Mouse (Mus musculus): Measurements from ENCODE around the gene Arpc5l. TPM values are rescaled to one million over a fixed set of nuclear protein-coding genes. Genes with fewer than 3 reads are reported as not detected.

Arpc5l gene
- polyA plus RNA-seq (2012; rRNA removed) = 22.8 and 23.5 TPM in 2 replicates

DNA sequence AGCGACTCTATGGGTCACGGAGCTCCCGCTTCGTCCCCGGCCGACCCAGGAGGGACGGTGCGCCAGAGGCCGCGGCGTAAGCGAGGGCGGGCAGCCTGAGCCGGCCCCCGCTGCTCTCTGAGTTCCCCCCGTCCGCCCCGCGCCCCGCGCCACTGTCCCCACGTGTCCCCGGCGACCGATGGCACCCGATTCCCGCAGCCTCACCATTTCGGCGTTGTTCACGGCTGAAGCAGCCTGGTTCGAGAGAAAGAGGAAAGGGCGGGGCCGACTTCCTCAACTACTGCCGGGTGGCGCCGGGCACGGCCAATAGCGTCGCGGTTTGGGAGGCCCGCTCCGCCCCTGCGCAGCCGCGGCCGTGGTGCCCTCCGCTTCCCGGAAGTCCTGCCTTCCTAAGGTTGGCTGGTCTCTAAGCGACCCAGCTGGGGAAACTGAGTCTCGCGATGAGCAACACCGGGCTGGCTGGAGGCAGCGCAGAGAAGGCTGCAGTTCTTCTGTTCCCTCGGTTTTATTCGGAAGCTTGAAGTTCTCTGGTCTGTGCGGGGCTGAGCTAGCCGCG is at the start of gene Arpc5l:
Gene Arpc5l, plus strand, starts transcription at position 469 of the 556 bp plus-strand sequence.
- 0% methylated on average over 58 of the region's 58 CpGs for WGBS
- peak within 1 kb of the TSS; percentile 69 for H3K27ac ChIP-seq (ENCODE audit: insufficient read depth, low read depth, low read length)
- H3K27me3 ChIP-seq (ENCODE audit: control insufficient read depth, insufficient read depth, low read length) = no peaks in the 10 kb centered on the region
- TF ChIP-seq POLR2A (IDR thresholded peaks at IDR 0.05; ENCODE audit: low read depth, low read length) (peak; percentile 53; the same call in 1 of the 2 replicates), CTCF (IDR thresholded peaks at IDR 0.05; ENCODE audit: extremely low read depth, insufficient read length, insufficient replicate concordance, low read depth, low read length) (no peak)
- H3K4me3 ChIP-seq (ENCODE audit: low read depth, low read length) = peak within 1 kb of the TSS; percentile 98
- peaks cover 16% of the 10 kb centered on the region for H3K4me1 ChIP-seq (ENCODE audit: control insufficient read depth, insufficient read depth, insufficient read length, low read length)
- H3K36me3 ChIP-seq (ENCODE audit: control insufficient read depth, insufficient read depth, low read length) = peaks cover 27% of the 10 kb centered on the region

DNA sequence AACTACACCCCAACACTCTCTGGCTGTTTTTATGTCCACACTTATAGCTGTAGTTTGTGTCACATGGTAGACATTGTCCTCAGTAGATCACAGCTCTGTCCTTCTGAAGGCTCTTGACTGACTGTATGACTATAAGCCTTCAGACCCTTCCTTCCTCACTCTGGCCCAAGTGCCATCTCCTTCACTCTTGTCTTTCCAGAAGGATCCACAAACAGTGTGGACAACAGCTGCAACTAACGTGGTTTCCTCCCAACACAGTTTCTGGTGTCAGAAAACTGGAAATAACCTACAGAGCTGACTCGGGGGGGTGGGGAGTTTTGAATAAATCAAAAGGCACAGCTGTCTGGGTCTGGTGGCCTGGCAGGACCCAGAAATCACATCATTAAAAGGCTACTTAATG is 49.1 kb upstream of the Arpc5l start:
- no peak overlapping the region for H3K4me3 ChIP-seq (ENCODE audit: low read depth, low read length)
- H3K27me3 ChIP-seq (ENCODE audit: control insufficient read depth, insufficient read depth, low read length) = no peaks in the 10 kb centered on the region
- no peaks in the 10 kb centered on the region; the same call in 1 of the 2 replicates for H3K4me1 ChIP-seq (ENCODE audit: control insufficient read depth, insufficient read depth, insufficient read length, low read length)
- no peak overlapping the region for H3K27ac ChIP-seq (ENCODE audit: insufficient read depth, low read depth, low read length)
- WGBS = 73% methylated on average over 2 of the region's 2 CpGs
- no peak for TF ChIP-seq POLR2A (IDR thresholded peaks at IDR 0.05; ENCODE audit: low read depth, low read length)
- TF ChIP-seq CTCF (IDR thresholded peaks at IDR 0.05; ENCODE audit: extremely low read depth, insufficient read length, insufficient replicate concordance, low read depth, low read length) = no peak
- no peaks in the 10 kb centered on the region for H3K36me3 ChIP-seq (ENCODE audit: control insufficient read depth, insufficient read depth, low read length)

GRCm38 (mm10) chr2:38957671-38958223 is 47.4 kb upstream of the Arpc5l start:
- Histone ChIP-seq H3K36me3 (ENCODE audit: control insufficient read depth, insufficient read depth, low read length) (no peaks in the 10 kb centered on the region), H3K27ac (ENCODE audit: insufficient read depth, low read depth, low read length) (no peak overlapping the region), H3K4me3 (ENCODE audit: low read depth, low read length) (no peak overlapping the region), H3K4me1 (ENCODE audit: control insufficient read depth, insufficient read depth, insufficient read length, low read length) (no peaks in the 10 kb centered on the region), H3K27me3 (ENCODE audit: control insufficient read depth, insufficient read depth, low read length) (no peaks in the 10 kb centered on the region)
- WGBS = 84% methylated on average over 5 of the region's 5 CpGs
- TF ChIP-seq CTCF (IDR thresholded peaks at IDR 0.05; ENCODE audit: extremely low read depth, insufficient read length, insufficient replicate concordance, low read depth, low read length) = no peak

DNA sequence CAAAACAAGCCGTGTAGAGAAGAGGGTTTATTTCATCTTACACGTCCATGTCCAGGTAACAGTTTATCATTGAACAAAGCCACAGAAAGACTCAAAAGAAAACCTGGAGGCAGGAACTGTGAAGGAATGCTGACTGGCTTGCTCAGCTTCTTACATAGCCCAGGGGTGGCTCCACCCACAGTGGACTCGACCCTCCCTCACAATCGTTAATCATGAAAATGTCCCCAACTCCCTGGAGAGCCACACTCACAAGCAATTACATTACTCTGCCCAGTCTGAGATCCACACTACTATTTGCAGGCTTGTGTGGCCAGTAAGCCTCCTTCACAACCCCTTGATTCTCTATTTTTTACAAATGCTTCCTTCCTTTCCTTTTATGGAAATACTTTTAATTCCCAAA is 41.0 kb upstream of the Arpc5l start:
- Histone ChIP-seq H3K36me3 (ENCODE audit: control insufficient read depth, insufficient read depth, low read length) (no peaks in the 10 kb centered on the region), H3K4me1 (ENCODE audit: control insufficient read depth, insufficient read depth, insufficient read length, low read length) (no peaks in the 10 kb centered on the region), H3K4me3 (ENCODE audit: low read depth, low read length) (no peak overlapping the region), H3K27ac (ENCODE audit: insufficient read depth, low read depth, low read length) (no peak overlapping the region), H3K27me3 (ENCODE audit: control insufficient read depth, insufficient read depth, low read length) (no peaks in the 10 kb centered on the region)
- TF ChIP-seq POLR2A (IDR thresholded peaks at IDR 0.05; ENCODE audit: low read depth, low read length) (no peak), CTCF (IDR thresholded peaks at IDR 0.05; ENCODE audit: extremely low read depth, insufficient read length, insufficient replicate concordance, low read depth, low read length) (no peak)
- 42% methylated on average over 4 of the region's 4 CpGs for WGBS

DNA sequence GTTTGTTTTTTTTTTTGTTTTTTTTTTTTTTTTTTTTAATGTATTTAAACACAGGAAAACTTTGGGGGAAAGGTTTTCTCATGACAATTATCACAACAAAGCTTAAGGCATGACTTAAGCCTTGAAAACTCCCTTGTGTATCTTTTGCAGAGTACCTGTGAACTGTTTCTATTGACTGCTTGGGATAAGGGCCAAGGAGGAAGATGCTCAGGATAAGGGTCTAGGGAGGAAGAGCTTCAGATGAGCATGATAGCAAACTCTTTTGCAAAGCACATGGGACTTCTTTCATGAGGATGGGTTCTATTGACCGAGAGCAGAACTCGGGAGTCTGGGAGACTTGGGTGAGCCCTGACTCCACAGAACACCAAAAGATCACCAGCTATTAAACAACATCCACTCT is 35.5 kb upstream of the Arpc5l start:
- Histone ChIP-seq H3K4me3 (ENCODE audit: low read depth, low read length) (no peak overlapping the region), H3K4me1 (ENCODE audit: control insufficient read depth, insufficient read depth, insufficient read length, low read length) (peaks cover 3% of the 10 kb centered on the region; the same call in 1 of the 2 replicates), H3K27ac (ENCODE audit: insufficient read depth, low read depth, low read length) (no peak overlapping the region), H3K27me3 (ENCODE audit: control insufficient read depth, insufficient read depth, low read length) (no peaks in the 10 kb centered on the region), H3K36me3 (ENCODE audit: control insufficient read depth, insufficient read depth, low read length) (no peaks in the 10 kb centered on the region)
- WGBS = 61% methylated on average over 2 of the region's 2 CpGs
- TF ChIP-seq CTCF (IDR thresholded peaks at IDR 0.05; ENCODE audit: extremely low read depth, insufficient read length, insufficient replicate concordance, low read depth, low read length) (no peak), POLR2A (IDR thresholded peaks at IDR 0.05; ENCODE audit: low read depth, low read length) (no peak)

DNA sequence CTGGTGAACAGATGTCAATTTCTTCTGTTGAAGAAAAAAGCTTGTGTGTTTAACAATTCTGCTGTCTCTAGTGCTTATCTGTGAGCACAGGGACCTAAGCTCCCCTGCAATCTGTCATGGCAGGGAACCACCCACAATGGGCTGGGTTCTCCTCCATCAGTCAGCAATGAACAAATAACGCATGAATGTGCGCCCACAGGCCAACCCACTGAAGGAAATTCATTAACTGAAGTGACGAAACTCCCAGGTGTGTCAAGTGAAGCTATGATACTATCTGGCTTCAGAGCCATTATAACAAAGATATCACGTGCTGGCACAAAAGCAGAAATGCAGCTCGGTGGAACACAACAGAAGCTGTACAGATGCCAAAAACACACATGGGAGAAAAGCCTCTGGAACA is 35.1 kb upstream of the Arpc5l start:
- Histone ChIP-seq H3K4me3 (ENCODE audit: low read depth, low read length) (no peak overlapping the region), H3K36me3 (ENCODE audit: control insufficient read depth, insufficient read depth, low read length) (no peaks in the 10 kb centered on the region), H3K4me1 (ENCODE audit: control insufficient read depth, insufficient read depth, insufficient read length, low read length) (peaks cover 3% of the 10 kb centered on the region; the same call in 1 of the 2 replicates), H3K27ac (ENCODE audit: insufficient read depth, low read depth, low read length) (no peak overlapping the region), H3K27me3 (ENCODE audit: control insufficient read depth, insufficient read depth, low read length) (no peaks in the 10 kb centered on the region)
- no peak for TF ChIP-seq POLR2A (IDR thresholded peaks at IDR 0.05; ENCODE audit: low read depth, low read length)
- TF ChIP-seq CTCF (IDR thresholded peaks at IDR 0.05; ENCODE audit: extremely low read depth, insufficient read length, insufficient replicate concordance, low read depth, low read length) = no peak
- 27% methylated on average over 5 of the region's 5 CpGs for WGBS

- TF ChIP-seq CTCF (IDR thresholded peaks at IDR 0.05; ENCODE audit: extremely low read depth, insufficient read length, insufficient replicate concordance, low read depth, low read length) = no peak
- no peak for TF ChIP-seq POLR2A (IDR thresholded peaks at IDR 0.05; ENCODE audit: low read depth, low read length)
- no peaks in the 10 kb centered on the region for H3K36me3 ChIP-seq (ENCODE audit: control insufficient read depth, insufficient read depth, low read length)
- H3K4me3 ChIP-seq (ENCODE audit: low read depth, low read length) = no peak overlapping the region
- H3K27ac ChIP-seq (ENCODE audit: insufficient read depth, low read depth, low read length) = no peak overlapping the region
- WGBS = 23% methylated on average over 2 of the region's 2 CpGs
- peaks cover 7% of the 10 kb centered on the region; the same call in 1 of the 2 replicates for H3K4me1 ChIP-seq (ENCODE audit: control insufficient read depth, insufficient read depth, insufficient read length, low read length)
- H3K27me3 ChIP-seq (ENCODE audit: control insufficient read depth, insufficient read depth, low read length) = no peaks in the 10 kb centered on the region
Observed at GRCm38 (mm10) chr2:38973223-38973622, 31.9 kb upstream of the Arpc5l start.

Measured in small intestine, adult 2 months (tissue).